Mouse (Mus musculus): ENCODE data around the gene Myl6.

The Myl6 gene

DNA sequence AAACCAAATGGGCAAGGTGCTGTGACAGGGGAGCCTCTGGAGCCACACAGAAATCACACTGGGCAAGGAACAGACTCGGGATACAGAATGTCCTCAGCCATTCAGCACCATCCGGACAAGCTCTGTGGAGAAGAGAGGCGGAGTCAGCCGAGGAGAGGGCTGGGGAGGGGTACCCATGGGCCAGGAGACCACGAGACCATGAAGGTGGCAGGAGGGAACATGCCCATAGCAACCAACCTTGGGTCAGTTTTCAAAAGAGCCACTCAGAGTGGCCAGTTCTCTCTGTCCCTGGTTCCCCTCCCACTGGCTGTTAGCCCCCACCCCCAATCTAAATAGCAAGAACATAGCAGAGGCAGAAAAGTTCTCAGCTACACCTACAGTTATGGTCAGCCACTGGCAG, 3.0 kb downstream of the Myl6 start:
- in situ Hi-C loops (cut with MboI; ENCODE audit: low sequenced_read_pairs), result no loop called here

DNA sequence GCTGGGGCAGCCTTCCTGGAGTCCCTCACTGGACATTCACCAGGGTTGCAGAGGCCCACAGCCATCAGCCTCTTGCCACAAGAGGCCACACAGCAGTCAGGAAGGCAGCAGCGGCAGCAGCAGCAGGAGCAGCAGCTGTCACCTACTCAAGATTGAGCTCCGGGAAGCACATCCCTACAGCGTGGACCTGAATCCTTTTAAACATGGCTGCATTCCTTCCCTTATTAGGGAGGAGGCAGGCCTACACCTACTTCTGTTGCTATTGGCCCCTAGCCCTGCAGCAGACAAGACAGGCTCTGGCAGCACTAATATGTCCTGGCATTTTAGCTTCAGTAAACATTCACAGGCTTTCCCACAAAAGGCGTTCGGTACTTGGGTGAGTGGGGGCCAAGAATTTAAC, 3.7 kb downstream of the Myl6 start:
- in situ Hi-C loops (cut with MboI; ENCODE audit: low sequenced_read_pairs), result no loop called here

- in situ Hi-C loops (cut with MboI; ENCODE audit: low sequenced_read_pairs), result no loop called here
Measured at GRCm38 (mm10) chr10:128489785-128490184, 4.2 kb downstream of the Myl6 start.

- in situ Hi-C loops (cut with MboI; ENCODE audit: low sequenced_read_pairs), result no loop called here
Measured at GRCm38 (mm10) chr10:128489380-128489779, 4.6 kb downstream of the Myl6 start.

DNA sequence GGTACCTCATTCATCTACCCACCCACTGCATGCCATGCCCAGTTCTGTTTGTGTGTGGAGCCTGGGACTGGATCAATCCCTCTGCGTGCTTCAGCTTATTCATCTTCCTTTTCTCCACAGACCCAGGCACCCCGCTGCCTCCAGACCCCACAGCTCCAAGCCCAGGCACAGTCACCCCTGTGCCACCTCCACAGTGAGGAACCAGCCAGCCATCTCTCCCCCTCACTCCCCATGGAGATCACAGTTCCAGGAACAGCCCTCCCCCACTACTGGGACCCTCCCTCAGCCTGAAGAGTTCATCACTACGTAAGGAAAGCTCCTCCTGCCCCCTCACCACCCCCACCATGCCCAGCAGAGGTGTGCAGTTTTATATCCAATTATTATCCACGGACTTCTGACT, 5.2 kb downstream of the Myl6 start:
- in situ Hi-C loops (cut with MboI; ENCODE audit: low sequenced_read_pairs), result no loop called here

DNA sequence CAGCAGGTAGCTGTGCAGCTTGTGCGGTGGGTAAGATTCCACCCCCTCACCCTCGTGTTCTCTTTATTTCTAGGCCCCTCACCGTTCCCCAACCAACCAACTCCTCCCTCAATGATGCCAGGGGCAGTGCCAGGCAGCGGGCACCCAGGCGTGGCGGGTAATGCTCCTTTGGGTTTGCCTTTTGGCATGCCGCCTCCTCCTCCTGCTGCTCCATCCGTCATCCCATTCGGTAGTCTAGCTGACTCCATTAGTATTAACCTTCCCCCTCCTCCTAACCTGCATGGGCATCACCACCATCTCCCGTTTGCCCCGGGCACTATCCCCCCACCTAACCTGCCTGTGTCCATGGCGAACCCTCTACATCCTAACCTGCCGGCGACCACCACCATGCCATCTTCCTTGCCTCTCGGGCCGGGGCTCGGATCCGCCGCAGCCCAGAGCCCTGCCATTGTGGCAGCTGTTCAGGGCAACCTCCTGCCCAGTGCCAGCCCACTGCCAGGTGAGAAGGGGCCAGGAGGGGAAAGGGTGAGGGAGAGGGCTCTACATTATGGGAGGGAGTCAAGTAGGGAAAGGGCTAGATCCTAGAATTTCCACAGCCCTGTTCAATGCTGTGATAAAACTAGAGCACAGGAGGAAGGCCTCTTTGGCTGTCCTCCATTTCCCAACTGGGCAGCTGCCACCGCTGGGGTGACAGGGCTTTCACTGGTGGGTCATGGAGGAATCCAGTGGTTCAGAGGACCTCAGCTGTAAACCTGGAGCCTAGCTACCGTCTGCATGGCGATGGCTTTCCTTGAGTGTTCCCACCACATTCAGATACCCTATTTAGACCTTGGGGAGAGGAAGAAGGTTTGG, 5.9 kb downstream of the Myl6 start:
- in situ Hi-C loops (cut with MboI; ENCODE audit: low sequenced_read_pairs), result no loop called here

- in situ Hi-C loops (cut with MboI; ENCODE audit: low sequenced_read_pairs), result no loop called here
Measured at GRCm38 (mm10) chr10:128486370-128486769, 7.6 kb downstream of the Myl6 start.

GRCm38 (mm10) chr10:128474366-128474765, 19.6 kb downstream of the Myl6 start:
- in situ Hi-C loops (cut with MboI; ENCODE audit: low sequenced_read_pairs), result no loop called here

DNA sequence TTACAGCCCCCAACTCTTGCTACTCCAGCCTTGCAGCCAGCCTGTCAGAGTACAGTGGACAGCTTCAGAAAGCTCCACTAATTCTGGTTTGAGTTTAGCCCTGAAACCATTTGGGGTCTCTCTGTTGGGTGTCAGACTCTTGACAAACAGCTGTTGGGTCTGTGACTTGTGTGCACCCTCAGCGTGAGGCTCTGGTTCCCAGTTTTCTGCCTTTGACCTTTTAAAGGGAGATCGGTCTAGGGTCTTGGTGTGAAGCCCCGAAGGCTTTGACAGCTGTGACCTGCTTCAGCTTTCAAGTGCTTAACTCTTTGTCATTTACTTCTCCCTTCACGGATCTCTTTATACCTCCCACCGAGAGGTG, 33.7 kb downstream of the Myl6 start:
- in situ Hi-C loops (cut with MboI; ENCODE audit: low sequenced_read_pairs), result no loop called here

DNA sequence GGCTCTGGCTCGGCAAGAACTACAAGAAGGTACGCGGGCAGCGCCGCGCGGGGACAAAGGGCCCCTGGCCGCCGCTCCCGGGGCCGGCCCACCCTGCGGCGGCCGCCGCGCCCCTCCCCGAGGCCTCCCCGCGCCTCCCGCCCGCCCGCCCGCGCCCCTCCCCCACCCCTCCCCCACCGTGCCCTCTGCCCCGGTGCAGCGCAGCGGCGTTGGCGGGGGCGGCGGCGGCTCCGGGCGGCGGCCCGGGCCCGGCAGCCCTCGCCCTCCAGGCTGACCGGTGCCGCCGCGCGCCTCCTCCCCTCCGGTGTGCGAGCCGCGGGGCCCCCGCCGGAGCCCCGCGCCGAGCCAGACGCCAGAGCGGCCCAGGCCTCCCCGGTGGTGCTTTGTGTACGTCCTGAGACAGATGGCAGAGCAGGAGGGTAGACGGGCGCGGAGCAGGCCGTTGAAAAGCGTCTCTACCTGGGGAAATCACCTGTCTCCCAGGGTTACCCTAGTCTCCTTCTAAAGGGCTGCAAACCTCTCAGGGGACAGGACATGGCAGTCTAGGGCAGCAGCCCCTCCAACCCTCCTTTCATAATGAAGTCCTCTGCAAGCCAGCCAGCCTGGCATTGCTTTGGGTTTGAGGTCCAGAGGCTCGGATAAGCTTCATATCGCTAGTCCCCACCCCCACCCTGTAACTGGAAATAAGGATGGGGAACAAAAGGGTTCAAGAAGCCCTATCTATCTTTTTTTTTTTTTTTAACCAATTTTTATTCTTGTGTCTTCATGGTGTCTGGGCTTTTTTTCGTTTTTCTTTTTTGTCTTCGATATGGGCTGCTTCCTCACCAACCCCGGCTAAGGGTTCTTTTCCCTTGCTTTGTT, 34.3 kb downstream of the Myl6 start:
- in situ Hi-C loops (cut with MboI; ENCODE audit: low sequenced_read_pairs), result no loop called here

GRCm38 (mm10) chr10:128458719-128459408, 35.1 kb downstream of the Myl6 start, which contains the start of gene Smarcc2:
Gene Smarcc2, plus strand, starts transcription at chr10:128459248.
- in situ Hi-C loops (cut with MboI; ENCODE audit: low sequenced_read_pairs), result no loop called here

- in situ Hi-C loops (cut with MboI; ENCODE audit: low sequenced_read_pairs), result no loop called here
Measured at GRCm38 (mm10) chr10:128458348-128458718, 35.6 kb downstream of the Myl6 start.

GRCm38 (mm10) chr10:128457676-128458075, 36.3 kb downstream of the Myl6 start:
- in situ Hi-C loops (cut with MboI; ENCODE audit: low sequenced_read_pairs), result no loop called here

- in situ Hi-C loops (cut with MboI; ENCODE audit: low sequenced_read_pairs), result no loop called here
Measured at GRCm38 (mm10) chr10:128455280-128455679, 38.7 kb downstream of the Myl6 start.

DNA sequence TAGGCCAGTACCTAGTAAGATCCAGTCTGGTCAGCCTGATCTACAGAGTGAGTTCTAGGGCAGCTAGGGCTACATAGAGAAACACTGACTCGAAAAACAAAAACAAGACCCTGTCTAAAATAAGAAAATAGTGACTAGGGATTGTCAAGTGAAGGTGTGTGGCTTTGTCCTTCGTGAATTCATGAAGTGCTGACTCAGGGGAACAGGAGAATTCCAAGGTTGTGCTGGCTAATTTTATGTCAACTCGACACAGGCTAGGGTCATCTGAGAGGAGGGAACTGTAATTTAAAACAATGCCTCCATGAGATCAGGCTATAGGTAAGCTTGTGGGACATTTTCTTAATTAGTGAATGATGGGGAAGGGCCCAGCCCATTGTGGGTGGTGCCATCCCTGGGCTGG, 39.5 kb downstream of the Myl6 start:
- in situ Hi-C loops (cut with MboI; ENCODE audit: low sequenced_read_pairs), result no loop called here

DNA sequence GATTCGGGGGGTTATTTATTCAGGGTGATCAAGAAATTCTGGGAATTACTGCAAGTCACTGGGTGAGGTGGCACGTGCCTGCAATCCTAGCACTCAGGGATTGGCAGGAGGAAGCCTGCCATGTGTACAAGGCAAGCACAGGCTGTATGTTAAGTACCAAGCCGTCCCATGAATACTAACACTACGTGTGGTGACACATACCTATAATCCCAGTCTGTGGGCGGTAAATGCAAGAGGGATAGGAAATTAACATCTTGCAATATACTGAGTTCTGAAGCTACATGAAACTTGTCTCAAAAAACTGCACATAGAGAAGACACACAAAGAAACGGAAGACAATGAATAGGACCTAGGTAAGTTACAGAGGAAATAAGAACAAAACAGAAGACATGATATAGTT, 42.9 kb downstream of the Myl6 start:
- in situ Hi-C loops (cut with MboI; ENCODE audit: low sequenced_read_pairs), result no loop called here

- in situ Hi-C loops (cut with MboI; ENCODE audit: low sequenced_read_pairs), result no loop called here
Measured at GRCm38 (mm10) chr10:128445407-128445806, 48.5 kb downstream of the Myl6 start.

DNA sequence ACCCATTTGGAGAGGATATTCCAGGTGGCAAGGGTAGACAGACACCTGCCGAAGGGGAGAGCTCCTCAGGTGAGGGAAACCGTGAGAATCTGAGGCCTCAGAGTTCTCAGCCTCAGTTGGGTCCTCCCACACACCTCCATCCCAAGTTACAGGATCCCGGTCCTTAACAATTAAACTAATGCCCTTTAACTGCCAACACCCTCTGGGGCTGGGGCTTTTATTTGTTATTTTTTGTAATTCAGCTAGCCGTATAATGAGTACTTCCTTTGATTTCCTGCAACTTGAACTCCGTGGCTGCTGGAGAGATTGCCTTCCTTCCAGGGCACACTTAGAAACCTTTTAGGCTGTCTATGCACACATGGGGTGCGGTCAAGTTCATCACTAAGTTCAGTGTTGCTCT, 49.6 kb downstream of the Myl6 start:
- in situ Hi-C loops (cut with MboI; ENCODE audit: low sequenced_read_pairs), result no loop called here

- in situ Hi-C loops (cut with MboI; ENCODE audit: low sequenced_read_pairs), result no loop called here
Measured at GRCm38 (mm10) chr10:128442718-128443117, 51.2 kb downstream of the Myl6 start.

GRCm38 (mm10) chr10:128441324-128442119, 52.4 kb downstream of the Myl6 start:
- in situ Hi-C loops (cut with MboI; ENCODE audit: low sequenced_read_pairs), result no loop called here

Measured in CH12F3 (cell line).